ENCODE assay signal across 8 mouse cellular contexts in the genomic region with DNA sequence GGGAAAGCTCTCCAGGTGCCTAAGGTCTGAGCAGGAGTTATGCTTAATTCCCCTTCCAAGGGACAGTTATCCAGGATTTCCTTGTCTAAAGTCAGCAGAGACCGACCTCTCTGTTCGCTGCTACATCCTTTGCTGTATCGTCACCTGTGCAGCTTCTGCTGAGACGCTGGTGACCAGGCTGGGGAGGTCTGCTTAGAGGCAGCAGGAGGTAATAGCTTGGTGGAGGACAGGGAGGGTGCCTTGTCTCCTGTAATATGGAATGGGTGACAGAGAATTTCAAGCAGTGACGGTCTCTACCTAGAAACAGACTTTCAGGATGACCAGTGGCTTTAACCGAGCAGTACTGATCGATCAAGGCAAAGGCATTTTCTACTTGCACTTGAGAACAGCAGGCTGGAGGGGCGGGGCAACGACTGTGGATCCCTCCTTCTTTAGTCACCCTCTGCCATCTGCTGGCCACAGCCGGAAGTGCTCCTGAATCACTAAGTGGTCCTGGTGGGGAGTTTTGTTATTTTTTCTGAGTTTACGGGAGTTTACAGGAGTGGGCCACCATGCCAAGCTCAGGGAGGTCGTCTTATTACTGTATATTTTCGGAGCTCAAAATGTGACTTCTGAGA. TPM values are rescaled to one million over a fixed set of nuclear protein-coding genes. Genes with fewer than 3 reads are reported as not detected.
DNase-seq lines count a peak whose midpoint lies in the region; ATAC-seq and TF ChIP-seq lines count a peak whose summit lies in the region.

No protein-coding gene starts in this region.

- no peaks in the 10 kb centered on the region for H3K4me1 ChIP-seq in hindbrain, postnatal 0 days (ENCODE audit: insufficient read depth, low read length)

- no peak overlapping the region for H3K9ac ChIP-seq in hindbrain, postnatal 0 days (replicated peaks; ENCODE audit: low read length)

- H3K27ac ChIP-seq in gastrocnemius, adult 2 months, result no peak overlapping the region
- H3K27ac ChIP-seq in hindbrain, postnatal 0 days, result no peak overlapping the region

- no peaks in the 10 kb centered on the region for H3K9me3 ChIP-seq in hindbrain, postnatal 0 days (ENCODE audit: low read length)

- peak overlapping the region; percentile 45 for H3K4me2 ChIP-seq in hindbrain, postnatal 0 days (ENCODE audit: low read depth, low read length)

- H3K27me3 ChIP-seq in hindbrain, postnatal 0 days (ENCODE audit: insufficient read depth, low read length), result no peaks in the 10 kb centered on the region

- H3K4me3 ChIP-seq in gastrocnemius, adult 2 months, result peak overlapping the region; percentile 45
- H3K4me3 ChIP-seq in hindbrain, postnatal 0 days (ENCODE audit: low read length), result no peak overlapping the region

- intact Hi-C loops in gastrocnemius, adult 2 months (cut with DNase I), result loop anchor here (2.0 kb wide), 3 partner anchors 46 to 272 kb away; no protein-coding TSS in a partner anchor

- ATAC-seq in common myeloid progenitor, adult 5-6 weeks (replicated peaks; ENCODE audit: low read depth, poor library complexity, severe bottlenecking), result peak; percentile 99
- peak; percentile 81 for ATAC-seq in hindbrain, postnatal 0 days
- ATAC-seq in megakaryocyte, adult 5-6 weeks (ENCODE audit: poor library complexity, severe bottlenecking), result peak; percentile 90

- no peaks in the 10 kb centered on the region for H3K36me3 ChIP-seq in hindbrain, postnatal 0 days (ENCODE audit: insufficient read depth, low read length)

- peak; percentile 95 for TF ChIP-seq CTCF in gastrocnemius, adult 2 months (IDR thresholded peaks at IDR 0.05)
- peak; percentile 95 for TF ChIP-seq CTCF in hindbrain, postnatal 0 days (IDR thresholded peaks at IDR 0.05; ENCODE audit: low read depth)

- DNase-seq in ZHBTc4 (ENCODE audit: low read depth, low spot score), result peak; percentile 93
- peak; percentile 89 for DNase-seq in gastrocnemius, adult 2 months
- peak; percentile 94 for DNase-seq in hindbrain, postnatal 0 days (ENCODE audit: low spot score)
- DNase-seq in left cerebral cortex, adult 18-20 months (ENCODE audit: low spot score in 2 of 2), result peak; percentile 80 to 89
- peak; percentile 85 to 87 for DNase-seq in right cerebral cortex, adult 2 months (ENCODE audit: low spot score in 2 of 2)
- DNase-seq in urinary bladder, postnatal 10 days (ENCODE audit: low spot score), result peak; percentile 47

- WGBS in hindbrain, postnatal 0 days, result 13% methylated on average over 13 of the region's 13 CpGs

RNA-seq across cellular contexts. Expression of a gene that starts 50.7 kb away (rescaled TPM):
- total RNA-seq in common myeloid progenitor, adult 5-6 weeks (2017), result 125 and 146 TPM in 2 replicates
- total RNA-seq in gastrocnemius, adult 2 months (2021), result 100 to 1,000 TPM; 200 to 329 TPM
- 52.0 and 61.9 TPM in 2 replicates for total RNA-seq in hindbrain, postnatal 0 days (2014; rRNA removed)
- 81.1 and 81.8 TPM in 2 replicates for polyA plus RNA-seq in hindbrain, postnatal 0 days (2015; fragmentation: Nextera tagmentation; extraction: Ambion mirVana)
- total RNA-seq in left cerebral cortex, adult 18-20 months (2021), result 100 to 1,000 TPM in 1 of 2 experiments, 10 to 100 TPM in 1; 88.4 to 113 TPM
- 16.7 and 18.6 TPM in 2 replicates for total RNA-seq in megakaryocyte, adult 5-6 weeks (2015)
- total RNA-seq in megakaryocyte, adult 5-6 weeks (2017), result 19.2 and 26.3 TPM in 2 replicates
